Mouse (Mus musculus): ENCODE measurements at regions not wholly inside any gene's neighbourhood (a gene's known extent, or its start where the extent isn't known, plus 50 kb on each side); places are given as distances from the start of the nearest gene placed in this dataset.

- no peak for TF ChIP-seq POU5F1 (IDR thresholded peaks at IDR 0.05; ENCODE audit: borderline replicate concordance, low read length)
- TF ChIP-seq CTCF (conservative IDR thresholded peaks at IDR 0.05; ENCODE audit: low read length) = no peak
- TF ChIP-seq NANOG (IDR thresholded peaks at IDR 0.05; ENCODE audit: borderline replicate concordance, low read length) = no peak
- no peaks in the 10 kb centered on the region for H3K9me3 ChIP-seq (ENCODE audit: low read length)
- no peaks in the 10 kb centered on the region for H3K27me3 ChIP-seq (ENCODE audit: insufficient read depth, low read length)
- H3K4me1 ChIP-seq (replicated peaks; ENCODE audit: low read depth, low read length) = peaks cover 69% of the 10 kb centered on the region
- H3K4me3 ChIP-seq (replicated peaks; ENCODE audit: low read length) = no peak overlapping the region
- no peaks in the 10 kb centered on the region for H3K36me3 ChIP-seq (ENCODE audit: insufficient read depth, low read length)
These were observed 52.5 kb upstream of the Nfe2l2 start for GRCm38 (mm10) chr2:75756704-75757638.

DNA sequence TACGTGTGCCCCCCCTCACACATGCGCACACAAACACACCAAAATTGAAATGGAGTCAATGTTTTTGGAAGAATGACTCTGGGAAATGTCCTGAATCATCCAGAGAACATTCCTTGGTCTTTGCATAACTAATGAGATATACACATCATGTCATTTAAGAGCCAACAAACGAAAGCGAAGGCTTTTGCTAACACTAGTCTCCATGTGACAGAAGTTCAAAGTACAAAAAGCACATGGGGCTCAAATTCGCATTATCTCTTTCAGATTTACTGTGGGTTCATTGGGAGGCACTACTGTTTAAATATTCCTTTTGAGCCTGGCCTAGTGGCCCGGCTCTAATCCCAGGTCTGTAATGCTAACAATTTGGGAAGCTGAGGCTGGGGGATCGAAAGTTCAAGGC is 50.2 kb upstream of the Nfe2l2 start:
- Histone ChIP-seq H3K4me3 (replicated peaks; ENCODE audit: low read length) (no peak overlapping the region), H3K27me3 (ENCODE audit: insufficient read depth, low read length) (no peaks in the 10 kb centered on the region)
- TF ChIP-seq CTCF (conservative IDR thresholded peaks at IDR 0.05; ENCODE audit: low read length) = no peak
- no peak for TF ChIP-seq POU5F1 (IDR thresholded peaks at IDR 0.05; ENCODE audit: borderline replicate concordance, low read length)
- no peak for TF ChIP-seq NANOG (IDR thresholded peaks at IDR 0.05; ENCODE audit: borderline replicate concordance, low read length)

More for the DNA sequence above, 50.2 kb upstream of the Nfe2l2 start:
- Histone ChIP-seq H3K4me1 (replicated peaks; ENCODE audit: low read depth, low read length) (peaks cover 52% of the 10 kb centered on the region), H3K36me3 (ENCODE audit: insufficient read depth, low read length) (no peaks in the 10 kb centered on the region), H3K9me3 (ENCODE audit: low read length) (no peaks in the 10 kb centered on the region)

Measured in E14TG2a.4 (cell line).